Mouse (Mus musculus) neural tube, embryonic 11.5 days (tissue): Measurements from ENCODE around the gene Gpr146. TPM values are rescaled to one million over a fixed set of nuclear protein-coding genes. Genes with fewer than 3 reads are reported as not detected.

Experiments
- ATAC-seq: fragments of 200-750 bp; cut with Nextera tagmentation; 2 replicates; pipeline ENCODE4 v1.8.0; 2017; ENCODE audit warnings: moderate number of reproducible peaks, mild to moderate bottlenecking, moderate TSS enrichment, moderate library complexity; ENCODE audit not compliant: insufficient read depth, low FRiP score, low TSS enrichment
- DNase-seq: peaks from one replicate; pipeline ENCODE4 v3.0.0-alpha.2; 2015; ENCODE audit warnings: low spot score
- H3K27ac ChIP-seq: fragments of 300-500 bp; sonication (generic); 2 replicates; pipeline ENCODE4 v1.5.1; 2014; ENCODE audit warnings: low read depth, mild to moderate bottlenecking, low read length
- H3K27me3 ChIP-seq: fragments of 300-500 bp; sonication (generic); 2 replicates; pipeline ENCODE4 v1.6.1; 2014; ENCODE audit warnings: mild to moderate bottlenecking, low read length, mixed read lengths; ENCODE audit not compliant: control insufficient read depth, insufficient read depth
- H3K36me3 ChIP-seq: fragments of 300-500 bp; sonication (generic); 2 replicates; pipeline ENCODE4 v1.6.1; 2014; ENCODE audit warnings: mild to moderate bottlenecking, low read length, moderate library complexity, mixed read lengths; ENCODE audit not compliant: control insufficient read depth, insufficient read depth
- H3K4me1 ChIP-seq: fragments of 300-500 bp; sonication (generic); 2 replicates; pipeline ENCODE4 v1.6.1; 2014; ENCODE audit warnings: low read length, mixed read lengths; ENCODE audit not compliant: control insufficient read depth, insufficient read depth
- H3K4me2 ChIP-seq: fragments of 300-500 bp; sonication (generic); 2 replicates; pipeline ENCODE4 v1.6.1; 2014; ENCODE audit warnings: low read depth, mild to moderate bottlenecking, moderate library complexity
- H3K4me3 ChIP-seq: fragments of 300-500 bp; sonication (generic); 2 replicates; pipeline ENCODE4 v1.5.1; 2014; ENCODE audit warnings: low read depth, low read length
- H3K9ac ChIP-seq: fragments of 300-500 bp; sonication (generic); 2 replicates; pipeline ENCODE4 v1.6.1; 2014; ENCODE audit warnings: mild to moderate bottlenecking, low read length
- H3K9me3 ChIP-seq: fragments of 300-500 bp; sonication (generic); 2 replicates; pipeline ENCODE4 v1.6.1; 2016; ENCODE audit warnings: low read length; ENCODE audit not compliant: control insufficient read depth
- WGBS: fragments of 180-500 bp; shearing (Covaris S2); extraction: QIAGEN DNeasy Blood & Tissue Kit; methylation state at CpG from one replicate; pipeline ENCODE4 v1.1.7; 2014; 5-methylcytosine and 5-hydroxymethylcytosine counted together
- polyA plus RNA-seq: library from polyadenylated mRNA; unstranded; fragments of >200 nt; fragmentation: Nextera tagmentation; extraction: Ambion mirVana; gene quantifications from 2 replicates; pipeline ENCODE4 v1.2.1, GENCODE M21; 2014

The Gpr146 gene
- polyA plus RNA-seq, 1 experiment from 2014 or later = 2.4 TPM

GRCm38 (mm10) chr5:139352317-139352716 is 25.2 kb upstream of the Gpr146 start, which contains the start of gene Cyp2w1:
Cyp2w1 (plus strand) TSS chr5:139352617.
- Histone ChIP-seq H3K4me1 (peaks cover 4% of the 10 kb centered on the region; the same call in 1 of the 2 replicates), H3K27ac (no peak within 1 kb of the TSS), H3K4me3 (no peak within 1 kb of the TSS), H3K36me3 (no peaks in the 10 kb centered on the region), H3K27me3 (no peaks in the 10 kb centered on the region), H3K9me3 (no peaks in the 10 kb centered on the region), H3K4me2 (no peak within 1 kb of the TSS), H3K9ac (no peak within 1 kb of the TSS)
- WGBS = 61% methylated on average over 6 of the region's 6 CpGs
- no peak for DNase-seq
- no peak for ATAC-seq

- Histone ChIP-seq H3K4me1 (peaks cover 4% of the 10 kb centered on the region; the same call in 1 of the 2 replicates), H3K4me3 (no peak overlapping the region), H3K27ac (no peak overlapping the region), H3K4me2 (no peak overlapping the region), H3K9ac (no peak overlapping the region), H3K9me3 (no peaks in the 10 kb centered on the region), H3K27me3 (no peaks in the 10 kb centered on the region), H3K36me3 (no peaks in the 10 kb centered on the region)
- 63% methylated on average over 10 of the region's 10 CpGs for WGBS
- ATAC-seq (no peak), DNase-seq (no peak)
Measured at GRCm38 (mm10) chr5:139353496-139353895, 24.0 kb upstream of the Gpr146 start.

GRCm38 (mm10) chr5:139353946-139354345 is 23.6 kb upstream of the Gpr146 start:
- Histone ChIP-seq H3K4me2 (no peak overlapping the region), H3K4me3 (no peak overlapping the region)
- WGBS = 83% methylated on average over 11 of the region's 11 CpGs

DNA sequence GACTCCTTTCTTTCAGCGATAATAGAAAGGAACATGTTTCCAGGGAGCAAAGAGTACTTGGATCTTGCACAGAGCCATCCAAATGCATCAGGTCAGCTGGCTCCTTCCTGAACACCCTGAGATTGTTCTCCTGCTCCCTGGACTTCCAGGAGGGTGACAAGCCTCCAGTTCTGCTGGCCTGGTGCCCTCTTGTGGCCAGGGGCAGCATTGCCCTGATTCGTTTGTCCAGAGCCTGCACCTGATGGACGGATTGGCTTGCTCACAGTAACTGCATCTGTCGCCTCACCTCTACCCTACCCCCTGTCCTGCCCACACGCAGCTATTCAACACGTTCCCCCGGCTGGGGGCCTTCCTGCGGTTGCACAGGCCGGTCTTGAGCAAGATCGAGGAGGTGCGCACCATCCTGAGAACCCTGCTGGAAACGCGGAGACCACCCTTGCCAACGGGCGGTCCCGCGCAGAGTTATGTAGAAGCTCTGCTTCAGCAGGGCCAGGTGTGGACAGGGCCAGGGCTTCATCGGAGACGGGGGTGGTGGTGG is 22.2 kb upstream of the Gpr146 start:
- WGBS = 38% methylated on average over 19 of the region's 19 CpGs
- no peaks in the 10 kb centered on the region for H3K9me3 ChIP-seq
- peak; percentile 25; the same call in 1 of the 2 replicates for ATAC-seq

More at GRCm38 (mm10) chr5:139353946-139354345, 23.6 kb upstream of the Gpr146 start:
- ATAC-seq = no peak
- DNase-seq = no peak
- peaks cover 4% of the 10 kb centered on the region; the same call in 1 of the 2 replicates for H3K4me1 ChIP-seq
- H3K27me3 ChIP-seq = no peaks in the 10 kb centered on the region
- no peaks in the 10 kb centered on the region for H3K36me3 ChIP-seq
- no peak overlapping the region for H3K27ac ChIP-seq
- no peaks in the 10 kb centered on the region for H3K9me3 ChIP-seq
- H3K9ac ChIP-seq = no peak overlapping the region

DNA sequence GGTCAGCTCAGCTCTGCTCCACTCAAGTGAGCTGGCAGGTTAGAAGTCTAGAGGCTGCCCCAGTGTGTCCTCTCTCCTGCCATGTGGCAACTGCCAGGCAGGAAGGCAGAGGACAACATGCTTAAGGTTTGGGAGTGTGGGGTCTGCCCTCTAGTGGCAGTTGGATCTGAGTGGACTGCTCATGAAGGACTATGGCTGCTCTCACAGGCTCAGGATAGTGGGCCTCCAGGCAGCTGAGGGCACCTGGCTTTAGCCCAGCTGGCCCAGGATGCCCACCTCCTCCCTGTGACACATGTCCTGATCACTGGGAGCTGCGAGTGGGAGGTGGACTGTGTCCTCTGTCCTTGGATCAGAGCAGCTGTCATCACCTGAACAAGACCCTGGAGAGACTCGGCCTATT is 18.8 kb upstream of the Gpr146 start:
- H3K4me2 ChIP-seq = no peak overlapping the region
- no peak overlapping the region for H3K27ac ChIP-seq
- ATAC-seq = no peak
- no peaks in the 10 kb centered on the region for H3K27me3 ChIP-seq
- 79% methylated on average over 2 of the region's 2 CpGs for WGBS
- H3K9ac ChIP-seq = no peak overlapping the region
- DNase-seq = peak; percentile 45
- no peaks in the 10 kb centered on the region for H3K9me3 ChIP-seq
- peaks cover 2% of the 10 kb centered on the region; the same call in 1 of the 2 replicates for H3K4me1 ChIP-seq
- no peaks in the 10 kb centered on the region; the same call in 1 of the 2 replicates for H3K36me3 ChIP-seq
- H3K4me3 ChIP-seq = no peak overlapping the region

More for the DNA sequence above, 22.2 kb upstream of the Gpr146 start:
- Histone ChIP-seq H3K27me3 (no peaks in the 10 kb centered on the region), H3K27ac (no peak overlapping the region), H3K4me2 (no peak overlapping the region), H3K4me1 (peaks cover 4% of the 10 kb centered on the region; the same call in 1 of the 2 replicates), H3K4me3 (no peak overlapping the region), H3K36me3 (no peaks in the 10 kb centered on the region), H3K9ac (no peak overlapping the region)
- DNase-seq = peak; percentile 79

DNA sequence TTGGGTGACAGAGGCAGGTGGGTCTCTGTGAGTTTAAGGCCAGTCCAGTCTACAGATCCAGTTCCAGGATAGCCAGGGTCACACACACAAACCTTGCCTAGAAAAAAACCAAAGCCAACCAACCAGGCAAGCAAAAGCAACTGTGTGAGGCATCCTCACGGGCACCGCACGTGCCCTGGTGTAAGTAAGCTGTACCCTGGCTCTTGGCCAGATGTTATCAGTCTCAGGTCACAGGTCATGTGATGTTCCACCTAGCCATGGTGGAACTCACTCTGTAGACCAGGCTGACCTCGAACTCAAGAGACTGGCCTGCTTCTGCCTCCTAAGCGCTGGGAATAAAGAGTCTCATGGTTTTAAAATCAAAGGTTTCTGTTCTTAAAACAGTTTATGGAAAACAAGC is 18.3 kb upstream of the Gpr146 start:
- 95% methylated on average over 5 of the region's 5 CpGs for WGBS
- H3K36me3 ChIP-seq = no peaks in the 10 kb centered on the region; the same call in 1 of the 2 replicates

GRCm38 (mm10) chr5:139363858-139364257 is 13.6 kb upstream of the Gpr146 start:
- H3K9ac ChIP-seq = no peak overlapping the region
- no peaks in the 10 kb centered on the region; the same call in 1 of the 2 replicates for H3K36me3 ChIP-seq
- H3K27me3 ChIP-seq = no peaks in the 10 kb centered on the region
- H3K4me2 ChIP-seq = no peak overlapping the region
- H3K27ac ChIP-seq = no peak overlapping the region
- H3K4me3 ChIP-seq = no peak overlapping the region
- no peaks in the 10 kb centered on the region for H3K9me3 ChIP-seq
- peaks cover 3% of the 10 kb centered on the region; the same call in 1 of the 2 replicates for H3K4me1 ChIP-seq
- 69% methylated on average over 7 of the region's 7 CpGs for WGBS
- no peak for ATAC-seq
- DNase-seq = no peak

More for the DNA sequence above, 18.3 kb upstream of the Gpr146 start:
- Histone ChIP-seq H3K4me2 (no peak overlapping the region), H3K4me3 (no peak overlapping the region), H3K27ac (no peak overlapping the region), H3K9ac (no peak overlapping the region), H3K9me3 (no peaks in the 10 kb centered on the region), H3K4me1 (peaks cover 2% of the 10 kb centered on the region; the same call in 1 of the 2 replicates), H3K27me3 (no peaks in the 10 kb centered on the region)
- DNase-seq = no peak
- no peak for ATAC-seq

GRCm38 (mm10) chr5:139364260-139364910 is 13.1 kb upstream of the Gpr146 start:
- 0 out of 2 replicates have a peak overlapping the region, but pooled peaks have one; percentile 20 for H3K27ac ChIP-seq
- H3K4me1 ChIP-seq = peaks cover 3% of the 10 kb centered on the region; the same call in 1 of the 2 replicates
- peak; percentile 84 for DNase-seq
- ATAC-seq = no peak
- no peaks in the 10 kb centered on the region for H3K27me3 ChIP-seq
- WGBS = 45% methylated on average over 12 of the region's 12 CpGs
- no peak overlapping the region for H3K4me2 ChIP-seq
- H3K9ac ChIP-seq = peak overlapping the region; percentile 24
- no peaks in the 10 kb centered on the region; the same call in 1 of the 2 replicates for H3K36me3 ChIP-seq
- H3K9me3 ChIP-seq = no peaks in the 10 kb centered on the region
- H3K4me3 ChIP-seq = no peak overlapping the region
